Mouse (Mus musculus): ENCODE results near the gene Nptn.

The Nptn gene

DNA sequence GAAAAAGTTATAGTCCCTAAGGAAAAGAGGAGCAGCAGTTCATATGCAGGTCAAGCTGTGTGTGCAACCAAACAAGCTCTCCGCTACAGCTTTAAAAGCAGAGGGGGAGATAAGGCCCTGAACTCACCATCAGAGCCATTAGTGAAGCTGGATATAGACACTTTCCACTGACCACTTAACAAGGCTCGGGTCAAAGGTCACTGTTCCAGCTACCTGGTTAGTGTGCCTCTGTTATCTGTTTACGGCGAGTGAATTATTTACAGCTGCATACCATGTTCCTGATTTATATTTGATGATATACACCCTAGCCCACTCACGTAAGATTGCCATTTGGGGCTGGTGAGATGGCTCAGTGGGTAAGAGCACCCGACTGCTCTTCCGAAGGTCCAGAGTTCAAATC is 109.4 kb downstream of the Nptn start:
- DNase-seq (ENCODE audit: low read depth), result no peak

DNA sequence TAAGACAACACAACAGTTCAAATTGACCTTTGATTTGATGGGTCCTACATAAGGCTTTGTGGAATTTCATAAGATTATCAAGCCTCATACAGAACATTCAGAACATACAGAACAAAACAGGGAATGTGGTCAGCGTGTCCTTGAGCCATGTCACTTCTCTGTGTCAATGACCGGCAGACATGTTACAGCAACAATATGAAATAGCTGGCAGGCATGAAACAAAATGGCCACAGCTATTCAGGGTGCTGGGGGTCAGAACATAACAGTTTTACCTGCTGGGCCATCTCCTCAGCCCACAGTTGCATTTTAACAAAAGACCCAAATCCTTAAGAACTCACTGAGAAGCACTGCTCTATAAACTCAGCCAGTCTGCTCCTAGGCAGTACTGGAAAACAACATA is 116.4 kb downstream of the Nptn start:
- no peak for DNase-seq (ENCODE audit: low read depth)

DNA sequence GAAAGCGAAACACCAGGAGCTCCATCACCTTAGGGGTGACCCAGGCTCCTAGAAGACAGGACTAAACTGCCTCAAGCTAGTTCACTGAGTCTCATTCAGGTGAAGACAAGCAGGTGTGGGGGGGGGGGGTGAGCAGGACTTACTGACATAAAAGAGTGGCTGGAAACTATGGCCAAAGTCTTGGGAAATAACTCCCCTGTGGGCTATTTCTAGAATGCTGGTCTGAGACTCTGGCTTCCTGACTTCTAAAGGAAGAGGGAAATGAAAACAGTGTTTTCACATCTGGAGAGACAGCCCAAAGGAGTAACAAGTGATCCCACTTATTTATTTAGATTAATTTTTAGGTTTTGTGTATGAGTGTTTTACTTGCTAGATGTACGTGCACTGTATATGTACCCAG is 119.7 kb downstream of the Nptn start:
- DNase-seq (ENCODE audit: low read depth), result no peak

DNA sequence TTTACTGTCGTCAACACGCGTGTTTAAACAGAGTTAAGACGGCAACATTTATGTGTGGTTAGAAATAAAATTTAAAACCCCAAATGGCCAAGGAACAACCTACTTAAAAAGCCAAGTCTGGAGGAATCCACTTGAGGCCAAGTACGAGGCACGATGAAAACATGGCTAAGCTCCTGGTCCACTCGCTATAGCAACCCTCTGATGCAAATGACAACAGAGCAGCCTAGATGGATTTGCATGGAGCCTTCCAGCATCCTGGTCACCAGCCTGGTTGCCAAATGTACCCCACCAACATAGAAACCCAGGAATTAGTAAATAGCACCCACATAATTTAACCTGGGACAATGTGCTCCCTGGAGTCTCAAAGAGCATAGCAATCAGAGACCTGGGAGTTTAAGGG is 121.7 kb downstream of the Nptn start:
- DNase-seq (ENCODE audit: low read depth), result no peak

DNA sequence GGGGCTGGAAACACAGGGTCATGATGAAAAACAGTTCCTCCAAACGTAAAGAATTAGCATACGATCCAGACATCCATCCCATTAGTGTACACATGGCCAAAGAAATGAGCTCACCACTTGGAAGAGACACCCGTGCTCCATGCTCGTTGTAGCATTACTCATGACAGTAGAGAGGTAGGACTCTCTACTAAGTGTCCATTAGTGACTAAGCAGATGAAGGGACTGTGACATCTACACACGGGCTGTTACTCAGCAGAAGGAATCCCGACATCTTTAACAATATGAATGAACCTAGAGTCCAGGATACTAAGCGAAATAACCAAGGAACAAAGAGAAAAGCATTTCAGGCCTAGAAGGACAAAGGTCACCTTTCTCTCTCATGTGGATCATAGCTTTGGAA is 124.0 kb downstream of the Nptn start:
- DNase-seq (ENCODE audit: low read depth), result no peak

Measured in c-Kit-positive CD71-negative TER-119-negative erythroid progenitor cells, embryonic 14.5 days (primary cell).